Mouse (Mus musculus): ENCODE data around the gene Sgms2. TPM values are rescaled to one million over a fixed set of nuclear protein-coding genes. Genes with fewer than 3 reads are reported as not detected.

Sgms2 gene
- polyA plus RNA-seq, 1 experiment, result 27.2 TPM

DNA sequence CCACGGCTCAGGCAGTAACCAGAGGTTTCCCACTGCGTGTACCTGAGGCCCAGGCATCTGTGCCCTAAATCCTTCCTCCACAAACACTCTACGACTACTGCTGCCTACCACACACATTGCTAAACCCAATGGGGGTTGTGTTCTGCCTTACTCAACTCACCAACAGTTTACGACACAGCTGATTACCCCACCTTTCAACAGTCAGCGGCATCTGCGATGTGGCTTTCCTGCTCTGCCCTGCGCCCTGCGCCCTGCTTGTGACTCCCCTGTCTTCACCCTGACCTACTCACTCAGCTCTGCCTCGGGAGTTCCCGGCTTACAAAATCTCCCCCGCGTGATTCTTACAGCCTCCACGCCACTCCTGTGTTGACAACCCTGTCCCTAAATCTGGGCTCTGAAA, 16.7 kb downstream of the Sgms2 start:
- WGBS, result 65% methylated on average over 13 of the region's 13 CpGs
- 0 out of 2 replicates have a peak, but pooled peaks cover 9% of the 10 kb centered on the region for H3K4me1 ChIP-seq (ENCODE audit: control insufficient read depth, insufficient read depth, low read length)
- no peaks in the 10 kb centered on the region for H3K36me3 ChIP-seq (ENCODE audit: control insufficient read depth, insufficient read depth, low read length)
- H3K27me3 ChIP-seq (replicated peaks; ENCODE audit: control insufficient read depth, insufficient read depth, low read length), result no peaks in the 10 kb centered on the region
- H3K27ac ChIP-seq (ENCODE audit: insufficient read depth, low read depth, low read length), result no peak overlapping the region
- no peak overlapping the region for H3K4me3 ChIP-seq (ENCODE audit: insufficient read depth, low read depth, low read length)
- TF ChIP-seq CTCF (conservative IDR thresholded peaks at IDR 0.05; ENCODE audit: insufficient read depth, insufficient read length, low read depth, low read length) (no peak), POLR2A (IDR thresholded peaks at IDR 0.05; ENCODE audit: low read depth, low read length) (no peak)
- no peak for DNase-seq

DNA sequence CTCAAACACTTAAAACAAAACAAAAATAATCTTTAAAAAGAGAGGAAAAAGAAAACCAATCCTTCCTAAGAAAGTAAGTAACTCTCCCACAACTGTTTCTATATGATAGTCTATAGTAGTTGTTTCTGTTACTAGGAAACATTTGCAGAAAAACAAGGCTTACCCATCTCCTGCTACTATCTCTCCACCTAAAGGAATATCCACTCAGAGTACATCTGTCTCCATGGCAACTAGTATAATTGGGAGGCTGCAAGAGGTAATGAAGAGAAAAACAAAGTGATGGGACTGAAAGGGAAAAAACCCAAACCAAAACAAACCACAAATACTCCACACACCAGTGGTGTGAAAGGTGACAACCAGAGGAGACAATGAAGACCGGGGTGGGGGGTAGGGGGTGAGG, 17.7 kb downstream of the Sgms2 start:
- no peak for DNase-seq
- H3K4me1 ChIP-seq (ENCODE audit: control insufficient read depth, insufficient read depth, low read length), result 0 out of 2 replicates have a peak, but pooled peaks cover 4% of the 10 kb centered on the region
- no peaks in the 10 kb centered on the region for H3K36me3 ChIP-seq (ENCODE audit: control insufficient read depth, insufficient read depth, low read length)
- no peak overlapping the region for H3K4me3 ChIP-seq (ENCODE audit: insufficient read depth, low read depth, low read length)
- H3K27ac ChIP-seq (ENCODE audit: insufficient read depth, low read depth, low read length), result no peak overlapping the region
- no peaks in the 10 kb centered on the region for H3K27me3 ChIP-seq (replicated peaks; ENCODE audit: control insufficient read depth, insufficient read depth, low read length)
- TF ChIP-seq CTCF (conservative IDR thresholded peaks at IDR 0.05; ENCODE audit: insufficient read depth, insufficient read length, low read depth, low read length), result no peak
- no peak for TF ChIP-seq POLR2A (IDR thresholded peaks at IDR 0.05; ENCODE audit: low read depth, low read length)
- whole genome bisulfite sequencing, result 17% methylated on average over 1 of the region's 1 CpGs

DNA sequence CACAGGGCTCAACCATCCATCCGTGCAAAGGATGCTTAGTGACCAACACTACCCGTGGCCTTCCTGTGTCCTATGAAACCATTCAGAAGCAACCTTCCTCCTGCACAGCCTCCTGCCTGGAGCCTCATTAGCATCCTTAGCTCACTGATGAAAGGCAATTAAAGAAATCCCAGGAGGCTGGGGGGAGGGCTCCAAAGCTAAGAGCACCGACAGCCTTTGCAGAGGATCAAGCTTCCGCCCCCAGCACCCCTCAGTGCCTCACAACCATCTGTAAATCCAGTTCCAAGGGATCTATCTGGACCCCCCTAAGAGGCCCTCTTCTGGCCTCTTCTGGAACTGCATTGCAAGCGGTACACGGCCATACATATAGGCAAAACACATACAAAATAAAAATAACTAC, 19.4 kb downstream of the Sgms2 start:
- H3K4me3 ChIP-seq (ENCODE audit: insufficient read depth, low read depth, low read length), result no peak overlapping the region
- DNase-seq, result no peak
- H3K27ac ChIP-seq (ENCODE audit: insufficient read depth, low read depth, low read length), result no peak overlapping the region
- no peaks in the 10 kb centered on the region for H3K27me3 ChIP-seq (replicated peaks; ENCODE audit: control insufficient read depth, insufficient read depth, low read length)
- H3K4me1 ChIP-seq (ENCODE audit: control insufficient read depth, insufficient read depth, low read length), result peaks cover 5% of the 10 kb centered on the region
- 66% methylated on average over 6 of the region's 6 CpGs for WGBS
- H3K36me3 ChIP-seq (ENCODE audit: control insufficient read depth, insufficient read depth, low read length), result no peaks in the 10 kb centered on the region
- no peak for TF ChIP-seq CTCF (conservative IDR thresholded peaks at IDR 0.05; ENCODE audit: insufficient read depth, insufficient read length, low read depth, low read length)
- TF ChIP-seq POLR2A (IDR thresholded peaks at IDR 0.05; ENCODE audit: low read depth, low read length), result no peak

DNA sequence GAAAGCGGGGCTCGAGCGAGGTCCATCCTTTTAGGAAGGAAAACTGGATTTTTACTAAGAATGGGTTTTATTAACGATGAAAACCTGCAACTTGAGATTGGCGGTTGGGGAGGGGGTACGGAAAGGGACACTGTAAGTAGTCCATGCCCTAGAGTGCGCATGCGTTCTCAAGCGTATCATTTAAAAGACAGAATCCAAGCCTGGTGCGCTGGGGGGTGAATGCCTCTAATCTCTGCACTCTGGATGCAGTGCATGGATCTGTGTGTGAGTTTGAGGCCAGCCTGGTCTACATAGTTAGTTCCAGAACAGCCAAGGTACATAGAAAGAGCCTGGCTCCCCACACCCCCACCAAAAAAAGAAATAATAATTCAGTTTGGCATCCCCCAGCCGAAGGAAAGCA, 19.8 kb downstream of the Sgms2 start:
- no peak overlapping the region for H3K4me3 ChIP-seq (ENCODE audit: insufficient read depth, low read depth, low read length)
- TF ChIP-seq POLR2A (IDR thresholded peaks at IDR 0.05; ENCODE audit: low read depth, low read length) (no peak), CTCF (conservative IDR thresholded peaks at IDR 0.05; ENCODE audit: insufficient read depth, insufficient read length, low read depth, low read length) (no peak)
- 70% methylated on average over 11 of the region's 11 CpGs for WGBS
- DNase-seq, result no peak
- peaks cover 7% of the 10 kb centered on the region for H3K4me1 ChIP-seq (ENCODE audit: control insufficient read depth, insufficient read depth, low read length)
- no peaks in the 10 kb centered on the region for H3K36me3 ChIP-seq (ENCODE audit: control insufficient read depth, insufficient read depth, low read length)
- no peaks in the 10 kb centered on the region for H3K27me3 ChIP-seq (replicated peaks; ENCODE audit: control insufficient read depth, insufficient read depth, low read length)
- H3K27ac ChIP-seq (ENCODE audit: insufficient read depth, low read depth, low read length), result no peak overlapping the region

DNA sequence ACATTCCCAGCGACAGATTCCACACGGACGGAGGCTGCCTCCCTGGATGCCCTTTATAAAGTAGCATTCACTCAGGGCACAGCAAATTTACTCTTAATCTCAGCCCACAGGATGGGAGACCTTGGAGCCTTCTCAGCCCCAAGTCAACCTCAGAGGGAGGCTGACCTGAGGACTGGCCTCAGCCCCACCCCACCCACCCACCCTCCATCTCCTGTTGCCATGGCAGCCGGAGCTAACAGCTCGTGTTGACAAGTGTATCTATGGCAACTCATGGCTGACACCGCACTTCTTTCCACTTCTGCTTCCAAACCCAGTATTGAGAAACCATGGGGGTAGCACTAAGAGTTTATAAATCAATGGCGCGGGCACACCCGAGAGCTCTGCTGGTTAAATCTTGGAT, 20.4 kb downstream of the Sgms2 start:
- H3K27me3 ChIP-seq (replicated peaks; ENCODE audit: control insufficient read depth, insufficient read depth, low read length), result no peaks in the 10 kb centered on the region
- peaks cover 9% of the 10 kb centered on the region for H3K4me1 ChIP-seq (ENCODE audit: control insufficient read depth, insufficient read depth, low read length)
- no peak overlapping the region for H3K27ac ChIP-seq (ENCODE audit: insufficient read depth, low read depth, low read length)
- 59% methylated on average over 9 of the region's 9 CpGs for WGBS
- H3K36me3 ChIP-seq (ENCODE audit: control insufficient read depth, insufficient read depth, low read length), result no peaks in the 10 kb centered on the region
- no peak for TF ChIP-seq POLR2A (IDR thresholded peaks at IDR 0.05; ENCODE audit: low read depth, low read length)
- TF ChIP-seq CTCF (conservative IDR thresholded peaks at IDR 0.05; ENCODE audit: insufficient read depth, insufficient read length, low read depth, low read length), result no peak
- DNase-seq, result no peak
- H3K4me3 ChIP-seq (ENCODE audit: insufficient read depth, low read depth, low read length), result no peak overlapping the region

DNA sequence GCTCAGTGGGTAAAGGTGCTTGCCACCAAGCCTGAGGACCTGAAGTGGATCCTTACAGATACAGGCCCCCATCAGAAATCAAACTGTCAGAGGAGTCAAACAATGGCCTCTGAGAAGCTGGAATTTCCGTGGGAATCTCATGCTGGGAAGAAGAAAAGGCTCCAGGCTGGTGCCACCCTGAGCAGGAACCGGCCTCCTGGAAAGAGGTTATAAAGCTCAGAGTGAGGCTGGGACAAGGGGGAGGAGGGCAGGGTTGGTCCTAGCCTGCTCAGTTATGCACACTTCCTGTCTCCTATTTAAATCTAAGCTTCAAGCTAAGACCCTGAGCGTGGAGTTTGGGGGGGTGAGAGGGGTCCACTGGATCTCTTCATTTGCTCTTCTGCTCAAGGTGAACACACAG, 21.6 kb downstream of the Sgms2 start:
- TF ChIP-seq CTCF (conservative IDR thresholded peaks at IDR 0.05; ENCODE audit: insufficient read depth, insufficient read length, low read depth, low read length), result no peak
- Histone ChIP-seq H3K27ac (ENCODE audit: insufficient read depth, low read depth, low read length) (no peak overlapping the region), H3K27me3 (replicated peaks; ENCODE audit: control insufficient read depth, insufficient read depth, low read length) (no peaks in the 10 kb centered on the region), H3K36me3 (ENCODE audit: control insufficient read depth, insufficient read depth, low read length) (no peaks in the 10 kb centered on the region), H3K4me3 (ENCODE audit: insufficient read depth, low read depth, low read length) (no peak overlapping the region), H3K4me1 (ENCODE audit: control insufficient read depth, insufficient read depth, low read length) (peaks cover 10% of the 10 kb centered on the region)
- DNase-seq, result no peak
- whole genome bisulfite sequencing, result 19% methylated on average over 3 of the region's 3 CpGs

DNA sequence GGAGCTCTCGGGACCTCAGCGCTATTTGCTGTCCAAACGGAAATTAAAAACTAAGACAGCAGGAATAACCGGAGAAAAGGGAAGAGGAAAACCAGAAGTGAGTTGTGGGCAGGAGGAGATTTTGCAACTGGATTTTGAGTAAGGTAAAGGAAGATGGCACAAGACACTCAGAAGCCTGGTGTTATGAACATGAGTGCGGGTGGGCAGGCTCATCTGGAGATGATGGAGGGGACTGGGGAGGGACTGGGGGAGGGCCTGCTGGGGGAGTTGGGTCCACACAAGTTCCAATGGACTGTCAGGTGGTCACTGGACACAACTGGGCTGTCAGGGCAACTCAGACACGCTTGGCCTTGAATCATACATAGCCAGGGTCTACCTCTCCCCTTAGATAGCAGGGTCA, 24.8 kb downstream of the Sgms2 start:
- H3K4me3 ChIP-seq (ENCODE audit: insufficient read depth, low read depth, low read length), result no peak overlapping the region
- no peaks in the 10 kb centered on the region for H3K36me3 ChIP-seq (ENCODE audit: control insufficient read depth, insufficient read depth, low read length)
- DNase-seq, result no peak
- H3K27ac ChIP-seq (ENCODE audit: insufficient read depth, low read depth, low read length), result no peak overlapping the region
- WGBS, result 70% methylated on average over 6 of the region's 6 CpGs
- no peaks in the 10 kb centered on the region for H3K27me3 ChIP-seq (replicated peaks; ENCODE audit: control insufficient read depth, insufficient read depth, low read length)
- peaks cover 16% of the 10 kb centered on the region for H3K4me1 ChIP-seq (ENCODE audit: control insufficient read depth, insufficient read depth, low read length)
- TF ChIP-seq POLR2A (IDR thresholded peaks at IDR 0.05; ENCODE audit: low read depth, low read length) (no peak), CTCF (conservative IDR thresholded peaks at IDR 0.05; ENCODE audit: insufficient read depth, insufficient read length, low read depth, low read length) (no peak)

Measured in kidney, adult 2 months (tissue).